Mouse (Mus musculus): ENCODE data around the gene Cks1b.

The Cks1b gene

GRCm38 (mm10) chr3:89425876-89426275, 7.7 kb upstream of the Cks1b start:
- no peak for DNase-seq (ENCODE audit: low read depth, low spot score)

GRCm38 (mm10) chr3:89425141-89425525, 7.0 kb upstream of the Cks1b start:
- no peak for DNase-seq (ENCODE audit: low read depth, low spot score)

- DNase-seq (ENCODE audit: low read depth, low spot score) = no peak
Measured at GRCm38 (mm10) chr3:89424416-89425140, 6.4 kb upstream of the Cks1b start.

GRCm38 (mm10) chr3:89422556-89423205, 4.5 kb upstream of the Cks1b start:
- no peak for DNase-seq (ENCODE audit: low read depth, low spot score)

GRCm38 (mm10) chr3:89421810-89422473, 3.8 kb upstream of the Cks1b start:
- DNase-seq (ENCODE audit: low read depth, low spot score) = no peak

- DNase-seq (ENCODE audit: low read depth, low spot score) = peak; percentile 11
Measured at GRCm38 (mm10) chr3:89421002-89421774, 3.0 kb upstream of the Cks1b start.

- DNase-seq (ENCODE audit: low read depth, low spot score) = no peak
Measured at GRCm38 (mm10) chr3:89420421-89420820, 2.2 kb upstream of the Cks1b start.

GRCm38 (mm10) chr3:89419981-89420380, 1.8 kb upstream of the Cks1b start:
- DNase-seq (ENCODE audit: low read depth, low spot score) = no peak

GRCm38 (mm10) chr3:89419571-89419970, 1.4 kb upstream of the Cks1b start:
- no peak for DNase-seq (ENCODE audit: low read depth, low spot score)

- no peak for DNase-seq (ENCODE audit: low read depth, low spot score)
Measured at GRCm38 (mm10) chr3:89418861-89419250, 673 bp upstream of the Cks1b start.

- DNase-seq (ENCODE audit: low read depth, low spot score) = no peak
Measured at GRCm38 (mm10) chr3:89417840-89418169, 378 bp downstream of the Cks1b start.

- DNase-seq (ENCODE audit: low read depth, low spot score) = no peak
Measured at GRCm38 (mm10) chr3:89417131-89417530, 1.1 kb downstream of the Cks1b start.

GRCm38 (mm10) chr3:89416158-89416557, 2.0 kb downstream of the Cks1b start:
- no peak for DNase-seq (ENCODE audit: low read depth, low spot score)

GRCm38 (mm10) chr3:89411490-89412393, 6.4 kb downstream of the Cks1b start, which contains the start of gene Flad1:
Flad1 (minus strand) TSS chr3:89411870.
- peak; percentile 98 for DNase-seq (ENCODE audit: low read depth, low spot score)

- DNase-seq (ENCODE audit: low read depth, low spot score) = no peak
Measured at GRCm38 (mm10) chr3:89410864-89411263, 7.3 kb downstream of the Cks1b start.

- DNase-seq (ENCODE audit: low read depth, low spot score) = no peak
Measured at GRCm38 (mm10) chr3:89409701-89410100, 8.5 kb downstream of the Cks1b start.

- DNase-seq (ENCODE audit: low read depth, low spot score) = no peak
Measured at GRCm38 (mm10) chr3:89408448-89408847, 9.7 kb downstream of the Cks1b start.

GRCm38 (mm10) chr3:89406887-89407286, 11.3 kb downstream of the Cks1b start:
- DNase-seq (ENCODE audit: low read depth, low spot score) = no peak

- DNase-seq (ENCODE audit: low read depth, low spot score) = no peak
Measured at GRCm38 (mm10) chr3:89402693-89403092, 15.5 kb downstream of the Cks1b start, which contains the start of gene Lenep. Lenep (minus strand) TSS chr3:89402793.

- no peak for DNase-seq (ENCODE audit: low read depth, low spot score)
Measured at GRCm38 (mm10) chr3:89401329-89401728, 16.9 kb downstream of the Cks1b start.

GRCm38 (mm10) chr3:89396654-89397005, 21.6 kb downstream of the Cks1b start:
- no peak for DNase-seq (ENCODE audit: low read depth, low spot score)

Data from CD4-positive, CD25-positive, alpha-beta regulatory T cell, adult 2 months (primary cell).